Mouse (Mus musculus) bone marrow, adult 2 months (tissue): ENCODE results near the gene Pmfbp1.
"Not testable (repeated sequence)": the region's sequence is repeated elsewhere in the genome, so short reads cannot be mapped to it uniquely, and the experiment has no call there.

ENCODE experiments used
- CTCF ChIP-seq: fragments of 200-500 bp; IDR thresholded peaks from 2 replicates; pipeline ENCODE4 v1.5.1; 2011; ENCODE audit warnings: low read length, control low read depth; ENCODE audit not compliant: control insufficient read depth, insufficient read depth
- POLR2A ChIP-seq: fragments of 200-500 bp; IDR thresholded peaks from 2 replicates; pipeline ENCODE4 v1.6.1; 2011; ENCODE audit warnings: low read depth, mild to moderate bottlenecking, control low read depth, low read length, borderline replicate concordance; ENCODE audit not compliant: control insufficient read depth

- not testable (repeated sequence) for TF ChIP-seq CTCF, POLR2A
These were observed 46.9 kb upstream of the Pmfbp1 start for GRCm38 (mm10) chr8:109446896-109447295.
